Mouse (Mus musculus) cortical plate, adult 2 months (tissue): ENCODE data around the gene Acsbg1. TPM values are rescaled to one million over a fixed set of nuclear protein-coding genes. Genes with fewer than 3 reads are reported as not detected.

ENCODE experiments used
- H3K27ac ChIP-seq: fragments of 200-500 bp; 2 replicates; pipeline ENCODE4 v1.5.1; 2012; ENCODE audit warnings: low read length, control low read depth, inconsistent platforms; ENCODE audit not compliant: insufficient read depth
- H3K4me1 ChIP-seq: fragments of 200-500 bp; 2 replicates; pipeline ENCODE4 v1.6.1; 2011; ENCODE audit warnings: low read length; ENCODE audit not compliant: control insufficient read depth, insufficient read depth
- H3K4me3 ChIP-seq: fragments of 200-500 bp; 2 replicates; pipeline ENCODE4 v1.5.1; 2011; ENCODE audit warnings: mild to moderate bottlenecking, low read length, control low read depth; ENCODE audit not compliant: insufficient read depth
- CTCF ChIP-seq: fragments of 200-500 bp; IDR thresholded peaks from 2 replicates; pipeline ENCODE4 v1.5.1; 2011; ENCODE audit warnings: mild to moderate bottlenecking, control low read depth, low read length; ENCODE audit not compliant: insufficient read depth; ENCODE audit errors: extremely low read depth
- POLR2A ChIP-seq: fragments of 200-500 bp; IDR thresholded peaks from 2 replicates; pipeline ENCODE4 v1.6.1; 2011; ENCODE audit warnings: mild to moderate bottlenecking, low read length, control low read depth; ENCODE audit not compliant: insufficient read depth; ENCODE audit errors: extremely low read depth
- polyA plus RNA-seq: library from polyadenylated mRNA; depleted of rRNA; stranded (reverse); fragments of >200 nt; gene quantifications from 2 replicates; pipeline ENCODE4 v1.2.3, GENCODE M21; 2012

The Acsbg1 gene
- polyA plus RNA-seq, 1 experiment: 193 TPM

DNA sequence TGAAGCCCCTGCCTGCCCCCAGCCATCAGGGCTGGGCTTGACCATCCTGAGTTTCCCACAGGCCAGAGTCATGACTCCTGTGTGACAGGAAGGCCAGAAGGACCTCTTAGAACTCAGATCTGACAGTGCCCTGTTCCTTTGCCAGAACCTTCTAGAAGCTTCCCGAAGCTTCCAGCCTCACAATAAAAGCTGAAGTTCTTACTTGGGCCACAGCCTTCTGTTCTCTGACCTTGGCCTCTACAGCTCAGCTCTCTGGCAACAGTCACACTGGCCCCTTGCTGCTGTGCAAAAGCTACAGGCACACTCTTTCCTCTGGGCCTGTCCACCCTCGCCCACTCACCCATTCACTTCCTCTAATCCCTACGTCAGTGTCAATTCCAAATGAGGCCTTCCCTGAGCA, 10.3 kb upstream of the Acsbg1 start:
- TF ChIP-seq CTCF (no peak), POLR2A (no peak)
- H3K4me1 ChIP-seq: peaks cover 3% of the 10 kb centered on the region
- no peak overlapping the region for H3K27ac ChIP-seq
- H3K4me3 ChIP-seq: no peak overlapping the region

DNA sequence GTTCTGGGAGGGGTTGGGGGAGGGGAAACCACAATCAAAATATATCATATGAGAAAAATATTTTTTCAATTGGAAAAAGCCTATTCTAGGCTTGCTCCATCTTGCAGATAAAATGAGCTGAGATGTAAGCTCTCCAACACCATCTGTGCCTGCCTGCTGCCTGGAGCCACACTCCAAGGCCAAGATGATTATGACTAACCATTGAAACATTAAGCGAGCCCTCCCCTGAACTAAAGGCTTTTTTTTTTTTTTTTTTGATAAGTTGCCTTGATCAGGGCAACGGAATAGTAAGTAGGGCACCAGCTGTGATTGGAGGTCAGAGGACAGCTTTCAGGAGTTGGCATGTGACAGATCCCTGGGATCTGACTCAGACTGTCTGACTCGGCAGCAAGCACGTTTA, 6.8 kb upstream of the Acsbg1 start:
- H3K4me3 ChIP-seq: no peak overlapping the region
- TF ChIP-seq CTCF (no peak), POLR2A (no peak)
- H3K4me1 ChIP-seq: peaks cover 3% of the 10 kb centered on the region
- H3K27ac ChIP-seq: no peak overlapping the region

DNA sequence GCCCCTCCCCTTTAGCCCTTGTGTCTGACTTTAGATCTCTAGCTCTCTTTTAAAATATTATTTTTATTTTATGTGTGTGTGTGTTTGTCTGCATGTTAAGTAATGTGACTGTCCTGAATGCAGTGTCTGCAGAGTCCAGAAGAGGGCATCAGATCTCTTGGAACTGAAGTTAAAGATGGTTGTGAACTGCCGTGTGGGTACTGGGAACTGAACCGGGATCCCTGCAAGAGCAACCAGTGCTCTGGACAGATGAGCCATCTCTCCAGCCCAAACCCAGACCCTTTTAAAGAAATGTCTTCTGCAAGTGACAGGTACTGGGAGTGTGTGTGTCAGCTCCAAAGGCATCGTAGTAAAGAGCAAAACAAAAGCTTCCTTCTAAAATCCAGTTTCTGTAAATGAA, 4.4 kb upstream of the Acsbg1 start:
- Histone ChIP-seq H3K4me3 (no peak overlapping the region), H3K4me1 (peaks cover 3% of the 10 kb centered on the region), H3K27ac (no peak overlapping the region)
- TF ChIP-seq POLR2A (no peak), CTCF (no peak)

DNA sequence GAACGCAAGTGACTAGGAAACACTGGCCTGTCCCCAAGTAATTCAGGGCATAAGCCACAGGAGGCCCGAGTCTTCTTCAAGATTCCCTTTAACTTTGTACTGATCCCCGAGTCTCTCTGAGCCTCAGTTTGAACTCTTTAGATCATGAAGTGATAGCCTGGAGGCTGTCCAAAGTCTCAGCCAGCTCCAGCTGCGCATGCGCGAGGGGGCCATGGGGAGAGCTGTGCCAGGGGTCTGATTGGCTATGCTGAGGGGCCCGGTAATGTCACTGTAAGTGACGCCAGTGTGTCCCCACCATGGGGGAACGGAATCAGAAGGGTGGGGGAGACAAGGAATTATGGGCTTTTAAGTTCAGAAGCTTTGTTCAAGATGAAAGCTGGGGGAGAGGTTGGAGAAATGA, 2.7 kb upstream of the Acsbg1 start:
- no peak overlapping the region for H3K27ac ChIP-seq
- TF ChIP-seq CTCF (no peak), POLR2A (no peak)
- peaks cover 3% of the 10 kb centered on the region for H3K4me1 ChIP-seq
- H3K4me3 ChIP-seq: no peak overlapping the region

DNA sequence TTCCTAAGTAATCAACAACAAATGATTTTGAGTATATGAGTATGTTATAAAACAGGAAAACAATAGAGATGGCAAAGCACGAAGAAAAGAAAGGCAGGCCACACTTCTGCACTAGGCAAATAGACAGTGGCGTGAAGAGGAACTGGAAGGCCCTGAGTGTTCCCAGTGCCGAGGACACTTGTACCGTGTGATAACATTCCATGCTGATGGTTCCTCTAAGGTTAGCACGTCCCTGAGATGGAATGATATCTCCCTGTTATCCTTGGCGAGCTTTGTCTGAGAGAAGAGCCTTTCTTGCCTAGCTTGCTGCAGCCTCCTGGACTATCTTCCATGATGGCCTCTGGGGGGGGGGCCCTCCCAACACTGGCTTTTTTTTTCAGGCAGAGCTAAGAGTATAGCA, 2.9 kb downstream of the Acsbg1 start:
- Histone ChIP-seq H3K27ac (no peak overlapping the region), H3K4me1 (no peaks in the 10 kb centered on the region), H3K4me3 (no peak overlapping the region)
- no peak for TF ChIP-seq POLR2A
- no peak for TF ChIP-seq CTCF

DNA sequence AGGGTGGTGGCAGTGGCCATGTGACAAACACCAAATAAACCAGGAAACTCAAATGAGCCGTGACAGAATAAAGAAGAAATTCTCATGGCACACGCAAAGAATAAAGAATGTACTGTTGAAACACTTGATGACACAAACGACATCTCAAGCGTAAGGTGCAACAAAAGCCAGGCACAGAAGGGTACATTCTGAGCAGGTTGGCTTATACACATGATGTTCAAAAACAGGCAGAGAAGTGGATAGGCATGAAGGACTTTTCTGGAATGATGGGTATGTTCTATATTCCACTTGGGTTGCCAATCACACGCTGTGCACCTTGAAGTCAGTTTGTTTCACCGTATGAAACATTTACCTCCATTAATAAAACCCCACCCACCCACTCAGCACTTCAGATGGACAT, 5.3 kb downstream of the Acsbg1 start:
- no peaks in the 10 kb centered on the region for H3K4me1 ChIP-seq
- H3K4me3 ChIP-seq: no peak overlapping the region
- no peak for TF ChIP-seq CTCF
- TF ChIP-seq POLR2A: no peak
- no peak overlapping the region for H3K27ac ChIP-seq

DNA sequence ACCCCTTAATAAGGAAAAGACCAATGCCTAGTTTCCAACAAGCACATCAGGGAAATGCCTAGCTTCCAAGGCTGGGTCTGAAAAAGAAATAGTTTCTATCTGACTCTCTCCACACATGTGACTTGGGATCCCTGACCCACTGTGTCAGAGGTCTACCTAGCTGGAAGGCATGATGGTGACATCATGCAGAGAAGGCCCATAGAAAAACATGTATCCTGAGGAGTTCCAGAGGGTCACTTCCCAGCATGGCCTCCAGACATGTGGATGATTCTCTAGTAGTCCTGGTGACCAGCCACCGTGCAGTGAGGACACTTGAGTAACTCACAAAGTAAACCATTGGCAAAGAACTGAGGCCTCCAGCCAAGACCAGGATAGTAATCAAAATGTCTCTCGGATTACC, 5.8 kb downstream of the Acsbg1 start:
- no peaks in the 10 kb centered on the region for H3K4me1 ChIP-seq
- no peak overlapping the region for H3K27ac ChIP-seq
- TF ChIP-seq POLR2A (no peak), CTCF (no peak)
- no peak overlapping the region for H3K4me3 ChIP-seq

DNA sequence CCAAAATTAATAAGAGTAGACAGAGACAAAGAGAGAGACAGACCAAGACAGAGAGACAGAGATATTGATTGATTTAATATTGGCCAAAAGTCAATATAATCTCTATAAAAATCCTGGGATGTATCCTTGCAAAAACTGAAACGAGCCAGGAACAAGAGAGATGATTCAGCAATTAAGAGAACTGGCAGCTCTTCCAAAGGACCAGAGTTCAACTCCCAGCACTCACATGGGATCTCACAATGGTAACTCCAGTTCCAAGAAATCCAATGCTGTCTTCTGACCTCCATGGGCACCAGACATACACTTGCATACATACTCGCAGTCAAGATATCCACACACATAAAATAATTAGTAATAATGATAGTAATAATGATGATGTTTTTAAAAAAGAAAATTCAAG, 8.9 kb downstream of the Acsbg1 start:
- Histone ChIP-seq H3K4me3 (no peak overlapping the region), H3K27ac (no peak overlapping the region), H3K4me1 (no peaks in the 10 kb centered on the region)
- TF ChIP-seq POLR2A (no peak), CTCF (no peak)

DNA sequence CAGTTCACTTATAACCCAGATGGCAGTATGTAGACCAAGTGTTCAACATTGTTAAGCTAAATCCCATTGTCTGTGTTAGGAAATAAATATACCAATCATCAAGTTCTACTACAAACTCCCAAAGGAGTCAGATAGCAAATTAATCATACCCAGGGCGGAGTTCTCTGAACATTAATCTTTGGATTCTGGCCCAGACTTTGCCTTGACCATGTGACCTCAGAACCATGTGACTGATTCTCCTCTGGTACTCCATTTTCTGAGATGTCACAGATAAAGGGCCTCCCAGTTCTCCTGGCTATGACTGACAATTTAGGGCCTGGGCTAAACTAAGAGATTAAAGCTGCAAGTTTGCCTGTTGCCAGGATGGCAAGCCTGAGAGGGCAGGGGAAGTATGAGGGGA, 12.3 kb downstream of the Acsbg1 start:
- Histone ChIP-seq H3K27ac (no peak overlapping the region), H3K4me1 (no peaks in the 10 kb centered on the region), H3K4me3 (no peak overlapping the region)
- TF ChIP-seq POLR2A: no peak

DNA sequence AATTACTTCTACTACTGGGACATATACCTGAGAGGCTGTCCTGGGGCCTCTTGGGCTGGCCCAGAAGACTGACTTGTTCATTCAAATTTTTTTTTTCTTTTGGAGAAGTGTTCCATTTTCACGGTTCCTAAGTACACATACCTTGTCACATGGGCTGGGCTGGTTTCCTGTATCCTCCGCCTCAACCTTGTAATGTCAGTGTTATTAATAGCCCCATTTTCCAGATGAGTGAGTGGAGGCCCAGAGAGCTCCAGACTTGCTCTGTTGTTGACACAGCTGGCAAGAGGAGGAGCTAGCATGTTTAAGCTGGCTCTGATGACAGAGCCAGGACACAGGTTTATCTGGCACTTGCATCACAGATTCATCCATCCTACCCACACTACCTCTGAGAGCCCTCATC, 14.2 kb downstream of the Acsbg1 start:
- Histone ChIP-seq H3K27ac (no peak overlapping the region), H3K4me1 (no peaks in the 10 kb centered on the region), H3K4me3 (no peak overlapping the region)
- TF ChIP-seq POLR2A (no peak), CTCF (no peak)

DNA sequence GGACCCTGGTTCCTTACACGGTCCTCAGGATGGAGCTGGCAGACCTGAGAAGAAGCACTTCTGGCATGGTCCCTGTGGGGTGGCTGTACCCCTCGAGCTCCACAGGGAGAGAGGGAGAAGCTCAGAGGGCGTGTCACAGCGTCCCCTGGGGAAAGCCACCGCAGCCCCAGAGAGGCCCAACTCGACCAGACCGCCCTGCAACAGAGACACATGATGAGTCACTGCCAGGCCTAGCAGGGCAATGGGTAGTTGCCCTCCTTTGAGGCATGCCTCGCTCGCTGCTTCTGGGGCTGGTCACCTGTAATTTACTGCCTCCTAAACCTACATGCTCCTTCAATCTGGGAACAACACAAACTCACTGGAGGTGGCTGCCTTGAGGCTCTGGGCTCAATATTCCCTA, 15.4 kb downstream of the Acsbg1 start:
- H3K27ac ChIP-seq: no peak overlapping the region
- TF ChIP-seq POLR2A (no peak), CTCF (no peak)

DNA sequence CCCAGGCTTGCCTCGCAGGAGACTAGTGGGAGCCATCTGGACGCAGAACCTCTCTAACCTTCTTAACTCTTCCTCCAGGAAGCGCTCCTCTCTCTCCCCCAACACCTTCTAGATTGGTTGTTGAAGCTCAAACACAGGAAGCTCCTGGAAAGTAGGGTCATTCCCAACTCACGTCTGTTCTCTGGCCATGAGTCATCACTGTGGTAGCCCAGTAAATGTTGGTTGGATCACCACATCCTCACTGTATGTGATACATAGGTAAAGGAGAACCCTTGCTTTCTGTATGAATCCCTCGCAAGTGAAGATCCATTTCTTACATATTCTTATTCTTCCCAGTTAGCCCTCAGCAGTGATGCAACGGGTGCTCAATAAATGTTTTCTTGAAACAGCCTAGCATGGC, 16.1 kb downstream of the Acsbg1 start:
- no peak for TF ChIP-seq POLR2A
- TF ChIP-seq CTCF: no peak
- no peak overlapping the region for H3K4me3 ChIP-seq
- H3K4me1 ChIP-seq: no peaks in the 10 kb centered on the region
- no peak overlapping the region for H3K27ac ChIP-seq

More for the DNA sequence above, 15.4 kb downstream of the Acsbg1 start:
- H3K4me1 ChIP-seq: no peaks in the 10 kb centered on the region
- no peak overlapping the region for H3K4me3 ChIP-seq
